Mouse (Mus musculus): ENCODE measurements around the gene Ttll6.

The Ttll6 gene

GRCm38 (mm10) chr11:96133239-96133865 lies at the start of gene Ttll6:
Ttll6 (plus strand) TSS chr11:96133786.
- 21% methylated on average over 16 of the region's 16 CpGs for WGBS

- WGBS: 91% methylated on average over 6 of the region's 6 CpGs
Measured at GRCm38 (mm10) chr11:96087981-96088380, 45.6 kb upstream of the Ttll6 start.

- 71% methylated on average over 2 of the region's 2 CpGs for WGBS
Measured at GRCm38 (mm10) chr11:96091073-96091472, 42.5 kb upstream of the Ttll6 start.

GRCm38 (mm10) chr11:96092674-96093291 lies 40.8 kb upstream of the Ttll6 start:
- WGBS: 44% methylated on average over 7 of the region's 7 CpGs

GRCm38 (mm10) chr11:96093361-96093760 lies 40.2 kb upstream of the Ttll6 start:
- 13% methylated on average over 3 of the region's 3 CpGs for WGBS

DNA sequence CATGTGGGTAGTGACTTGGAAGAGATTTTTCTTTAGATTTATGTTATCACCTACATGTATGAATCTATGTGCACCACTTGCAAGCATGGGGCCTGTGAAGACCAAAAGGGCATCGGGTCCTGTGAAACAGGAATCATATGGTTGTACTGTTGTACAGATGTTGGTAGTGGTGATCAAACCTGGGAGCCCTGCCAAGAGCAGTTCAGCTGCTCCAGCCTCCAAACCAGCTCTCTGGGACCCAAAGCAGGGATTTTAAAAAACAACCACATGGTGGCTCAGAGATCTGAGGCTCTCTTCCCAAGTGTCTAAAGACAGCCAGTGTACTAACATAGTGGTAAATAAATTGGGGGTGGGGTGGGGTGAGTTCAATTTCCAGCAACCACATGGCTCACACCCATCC lies 25.2 kb upstream of the Ttll6 start:
- 73% methylated on average over 1 of the region's 1 CpGs for WGBS

- WGBS: 71% methylated on average over 2 of the region's 2 CpGs
Measured at GRCm38 (mm10) chr11:96110950-96111349, 22.6 kb upstream of the Ttll6 start.

DNA sequence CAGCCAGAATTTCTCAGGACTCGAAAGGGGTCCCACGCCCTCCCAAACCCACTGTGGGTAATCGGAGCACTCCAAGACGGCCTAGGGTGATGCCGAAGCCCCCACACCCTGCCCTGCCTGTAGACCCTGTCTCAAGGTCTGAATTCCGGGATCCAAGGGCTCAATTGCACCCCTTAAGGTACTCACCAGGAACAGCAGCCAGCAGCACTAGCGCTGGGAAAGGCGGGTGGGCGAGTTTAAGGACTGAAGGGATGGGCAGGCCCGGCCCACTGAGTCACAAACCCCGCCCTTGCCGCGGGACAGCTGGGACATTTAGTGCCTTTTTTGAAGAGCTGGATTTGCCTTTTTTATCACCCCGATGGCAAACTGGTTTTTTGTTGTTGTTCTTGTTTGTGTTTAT lies 21.8 kb upstream of the Ttll6 start, which contains the start of gene Calcoco2:
Calcoco2 (minus strand) TSS at position 214 of the 400 bp plus-strand sequence.
- 50% methylated on average over 14 of the region's 14 CpGs for WGBS

DNA sequence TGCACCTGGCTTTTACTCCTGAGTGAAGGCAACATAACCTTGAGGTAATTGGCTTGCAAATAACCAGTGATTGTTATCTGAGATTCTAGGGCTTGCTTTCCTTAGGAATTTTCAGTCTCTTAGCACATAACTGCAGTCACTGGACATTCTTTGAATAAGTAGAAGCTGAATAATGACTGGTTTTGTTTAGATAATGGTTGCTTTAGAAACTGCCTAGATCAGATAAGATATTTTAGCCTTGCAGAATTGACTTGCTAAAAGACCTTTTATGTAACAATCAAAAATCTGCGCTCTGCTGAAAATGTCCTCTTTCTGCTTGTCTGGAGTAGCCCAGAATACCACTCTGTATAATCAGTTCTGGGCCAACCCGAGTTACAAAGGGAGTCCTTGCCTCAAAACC lies 19.5 kb upstream of the Ttll6 start:
- WGBS: 42% methylated on average over 2 of the region's 2 CpGs

DNA sequence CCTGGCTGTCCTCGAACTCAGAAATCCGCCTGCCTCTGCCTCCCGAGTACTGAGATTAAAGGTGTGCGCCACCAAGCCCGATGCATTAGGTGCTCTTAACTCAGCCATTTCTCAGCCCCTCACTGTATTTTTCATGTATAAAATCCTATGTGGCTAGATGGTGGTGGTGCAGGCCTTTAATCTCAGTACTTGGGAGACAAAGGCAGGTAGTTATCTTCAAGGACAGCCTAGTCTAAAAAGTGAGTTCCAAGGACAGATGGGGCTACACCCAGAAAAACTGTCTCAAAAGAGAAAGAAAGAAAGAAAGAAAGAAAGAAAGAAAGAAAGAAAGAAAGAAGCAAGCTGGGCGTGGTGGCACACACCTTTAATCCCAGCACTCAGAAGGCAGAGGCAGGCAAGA lies 18.2 kb upstream of the Ttll6 start:
- 90% methylated on average over 6 of the region's 6 CpGs for WGBS

- 84% methylated on average over 3 of the region's 3 CpGs for WGBS
Measured at GRCm38 (mm10) chr11:96116116-96116515, 17.5 kb upstream of the Ttll6 start.

- 89% methylated on average over 3 of the region's 3 CpGs for WGBS
Measured at GRCm38 (mm10) chr11:96116925-96117324, 16.7 kb upstream of the Ttll6 start.

GRCm38 (mm10) chr11:96119401-96119800 lies 14.2 kb upstream of the Ttll6 start:
- WGBS: 82% methylated on average over 3 of the region's 3 CpGs

DNA sequence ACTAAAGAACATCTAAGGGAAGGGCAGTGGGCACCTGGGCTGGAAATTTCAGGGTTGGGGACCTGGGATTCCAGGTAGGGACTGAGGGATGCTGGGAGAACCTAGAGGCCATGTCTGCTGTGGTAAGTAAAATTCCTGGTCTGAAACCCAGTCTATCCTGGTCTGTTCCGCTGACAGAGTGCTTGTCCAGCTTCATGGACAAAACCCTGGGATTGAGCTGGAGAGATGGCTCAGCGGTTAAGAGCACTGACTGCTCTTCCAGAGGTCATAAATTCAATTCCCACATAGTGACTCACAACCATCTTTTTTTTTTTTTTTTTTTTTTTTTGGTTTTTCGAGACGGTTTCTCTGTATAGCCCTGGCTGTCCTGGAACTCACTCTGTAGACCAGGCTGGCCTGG lies 10.8 kb upstream of the Ttll6 start:
- WGBS: 81% methylated on average over 4 of the region's 4 CpGs

DNA sequence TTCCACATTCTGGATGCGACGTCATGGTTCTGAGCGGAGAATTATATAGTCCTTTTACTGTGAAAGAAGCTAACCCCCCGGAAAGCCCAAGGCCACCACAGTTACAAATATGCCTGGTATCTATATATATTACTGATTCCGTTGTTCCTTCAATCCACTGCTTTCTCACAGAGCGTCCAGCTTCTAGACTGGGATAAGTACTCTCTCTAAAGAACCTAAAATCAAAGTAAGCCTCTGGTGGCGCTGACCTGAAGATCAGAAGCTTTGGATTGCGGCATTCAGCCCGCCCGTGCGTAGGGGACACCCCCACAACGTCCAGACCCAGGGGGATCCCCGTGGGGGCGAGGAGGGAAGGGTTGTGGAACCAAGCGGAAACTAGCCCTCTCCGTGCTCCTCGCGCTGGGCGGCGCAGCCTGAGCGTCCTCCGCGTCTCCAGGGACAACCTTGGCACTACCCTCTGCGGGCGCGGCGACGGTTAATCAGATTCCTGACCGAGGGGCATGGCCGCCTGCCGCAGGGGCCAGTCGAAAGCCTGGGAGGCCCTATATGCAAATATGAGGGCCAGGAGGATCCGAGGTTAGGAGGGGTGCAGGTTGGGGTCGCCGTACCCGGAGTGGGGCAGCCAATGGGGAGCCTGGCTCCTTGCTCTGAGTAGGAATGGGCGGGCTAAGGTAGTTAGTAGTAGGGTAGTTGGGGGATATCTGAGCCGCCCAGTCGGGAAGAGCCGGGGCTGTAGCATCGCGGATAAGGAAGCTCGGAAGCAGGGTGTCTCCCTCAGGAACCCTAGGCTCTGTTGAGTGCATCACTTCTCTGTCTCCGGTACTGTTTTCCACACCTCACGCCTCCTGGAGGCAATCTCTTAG lies 9.3 kb upstream of the Ttll6 start:
- WGBS: 4% methylated on average over 45 of the region's 45 CpGs

DNA sequence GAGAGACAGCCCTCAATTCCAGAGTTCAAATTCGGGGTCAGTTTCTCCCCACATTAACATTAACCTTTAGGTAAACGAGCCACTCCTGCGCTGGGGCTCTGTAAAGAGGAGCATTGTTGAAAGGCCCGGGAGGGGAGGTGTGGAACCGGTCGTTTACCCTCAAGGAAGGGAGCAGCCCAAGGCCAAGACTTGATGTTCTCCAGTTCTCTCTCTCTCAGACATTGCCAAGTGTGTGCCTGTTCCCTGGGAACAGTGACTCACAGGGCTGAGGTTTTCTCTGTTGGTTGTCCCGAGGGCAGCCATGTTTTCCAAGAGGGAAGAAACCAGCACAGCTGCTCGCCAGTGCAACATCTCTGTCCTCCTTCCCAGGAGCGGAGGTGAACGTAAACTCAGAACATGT lies 3.0 kb upstream of the Ttll6 start:
- 70% methylated on average over 10 of the region's 10 CpGs for WGBS

DNA sequence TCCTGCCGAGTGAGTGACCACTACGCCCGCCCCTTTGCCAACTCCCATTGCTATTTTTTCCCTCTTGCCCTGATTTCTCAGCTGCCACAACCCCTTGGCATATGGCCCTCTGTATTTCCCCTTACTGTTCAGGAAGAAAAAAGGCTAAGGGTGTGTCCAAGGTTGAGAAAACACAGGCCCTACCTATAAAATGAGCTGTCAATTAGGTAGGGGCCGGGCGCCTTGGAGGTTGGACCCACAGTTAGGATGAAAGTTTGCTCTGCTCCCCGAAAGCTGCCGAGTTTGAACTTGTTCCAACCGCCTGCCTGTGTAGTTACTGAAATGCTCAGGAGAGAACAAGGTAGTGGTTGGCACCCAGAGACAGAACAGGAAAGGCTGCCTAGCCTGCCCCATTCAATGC lies 2.3 kb downstream of the Ttll6 start:
- 84% methylated on average over 8 of the region's 8 CpGs for WGBS

GRCm38 (mm10) chr11:96140726-96141175 lies 7.2 kb downstream of the Ttll6 start:
- WGBS: 61% methylated on average over 4 of the region's 4 CpGs

DNA sequence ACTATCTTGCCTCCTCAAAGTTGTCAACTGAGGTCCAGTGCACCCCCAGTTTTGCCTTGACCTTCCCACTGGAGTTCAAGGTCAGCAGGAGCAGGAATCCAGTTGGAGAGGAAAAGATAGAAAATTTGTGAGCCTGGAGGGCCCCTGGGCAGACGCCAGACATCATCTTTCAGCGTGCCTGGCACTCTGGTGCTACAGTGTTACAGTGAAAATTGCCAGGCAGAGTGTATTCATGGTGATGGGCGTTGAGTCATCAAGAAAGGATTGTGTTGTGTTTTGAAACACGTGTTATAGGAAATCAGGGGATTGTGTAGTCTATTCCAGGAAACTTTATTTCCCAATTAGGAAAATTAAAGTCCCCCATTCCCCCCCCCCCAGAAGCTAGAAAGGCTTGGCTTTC lies 10.2 kb downstream of the Ttll6 start:
- 50% methylated on average over 4 of the region's 4 CpGs for WGBS

DNA sequence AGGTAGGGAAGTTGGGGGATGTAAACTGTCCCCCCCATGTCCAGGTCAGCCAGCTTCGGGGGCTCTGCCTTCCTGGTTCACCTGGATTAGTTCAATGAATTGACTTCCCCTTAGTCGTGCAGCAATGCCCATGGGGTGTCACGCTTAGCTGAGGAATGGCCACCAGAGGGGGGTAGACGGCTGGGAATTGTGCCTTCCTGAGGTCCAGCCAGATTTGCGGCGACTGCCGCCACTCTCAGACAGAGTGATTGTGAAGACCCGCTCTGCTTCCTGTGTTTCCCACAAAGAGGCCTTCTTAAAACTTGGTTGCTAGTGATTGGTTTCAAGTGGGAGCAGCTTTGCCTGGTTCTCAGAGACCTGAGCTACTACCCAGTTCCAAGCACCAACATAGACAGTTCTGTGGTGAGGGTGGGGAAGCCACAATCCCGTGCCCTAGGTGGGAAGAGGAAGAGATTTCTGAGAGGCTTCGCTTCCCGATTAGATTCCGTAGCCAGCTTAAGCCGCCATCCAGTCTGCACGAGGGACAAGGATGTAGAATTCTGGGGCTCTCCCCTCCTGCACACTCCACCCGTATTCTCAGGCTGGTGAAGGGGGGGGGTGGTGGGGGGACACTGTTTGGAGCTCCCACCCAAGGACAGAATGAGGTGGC lies 12.2 kb downstream of the Ttll6 start:
- WGBS: 2% methylated on average over 15 of the region's 15 CpGs

DNA sequence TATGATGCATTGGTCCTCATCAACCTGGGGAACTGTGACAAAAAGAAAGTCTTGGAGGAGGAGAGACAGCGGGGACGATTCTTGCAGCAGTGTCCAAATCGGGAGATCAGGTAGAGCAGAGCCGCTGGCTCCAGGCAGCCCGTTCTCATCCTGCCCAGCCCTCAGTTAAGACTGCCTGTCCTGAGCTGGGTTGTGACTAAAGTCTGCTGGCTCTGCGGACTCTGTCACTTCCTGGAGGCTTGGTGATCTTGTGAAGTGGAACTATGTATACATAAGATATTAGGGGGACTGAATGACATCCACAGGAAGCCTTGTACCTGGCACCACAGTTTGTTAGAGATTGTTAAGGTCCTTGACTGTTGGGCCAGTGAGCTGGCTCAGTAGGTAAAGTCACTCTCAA lies 13.9 kb downstream of the Ttll6 start:
- 78% methylated on average over 6 of the region's 6 CpGs for WGBS

- 71% methylated on average over 12 of the region's 12 CpGs for WGBS
Measured at GRCm38 (mm10) chr11:96164769-96165168, 31.2 kb downstream of the Ttll6 start.
